Mouse (Mus musculus) embryonic fibroblast, embryonic 13.5 days (primary cell): ENCODE results near the gene Phtf1.

Experiments
- CTCF ChIP-seq: IDR thresholded peaks from 2 replicates; pipeline ENCODE4 v1.5.1; 2011; ENCODE audit warnings: mild to moderate bottlenecking, control low read depth, low read length, moderate library complexity, borderline replicate concordance; ENCODE audit not compliant: insufficient read depth
- POLR2A ChIP-seq: IDR thresholded peaks from 2 replicates; pipeline ENCODE4 v1.6.1; 2011; ENCODE audit warnings: low read depth, mild to moderate bottlenecking, control low read depth, low read length, moderate library complexity

DNA sequence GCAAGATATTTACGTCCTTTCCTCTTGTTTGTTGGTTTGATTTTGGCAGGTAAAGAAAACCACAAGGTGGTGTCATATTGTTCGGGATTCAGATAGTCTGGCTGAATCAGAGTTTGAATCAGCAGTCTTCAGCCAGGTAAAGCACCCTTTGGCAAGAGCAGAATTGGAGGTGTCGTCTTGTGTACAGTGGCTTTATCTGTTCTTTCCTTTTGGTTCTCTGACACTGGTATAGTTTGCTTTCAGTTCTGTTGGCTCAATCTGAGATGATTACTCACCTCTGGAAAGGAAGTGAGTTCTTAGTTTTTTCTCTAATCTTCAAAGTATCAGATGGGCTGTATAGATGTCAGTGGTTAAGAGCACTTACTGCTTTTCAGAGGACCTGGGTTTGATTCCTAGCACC, 23.4 kb downstream of the Phtf1 start:
- TF ChIP-seq POLR2A (no peak), CTCF (no peak)
